Mouse (Mus musculus): Measurements from ENCODE around the gene Ciz1.

DNA sequence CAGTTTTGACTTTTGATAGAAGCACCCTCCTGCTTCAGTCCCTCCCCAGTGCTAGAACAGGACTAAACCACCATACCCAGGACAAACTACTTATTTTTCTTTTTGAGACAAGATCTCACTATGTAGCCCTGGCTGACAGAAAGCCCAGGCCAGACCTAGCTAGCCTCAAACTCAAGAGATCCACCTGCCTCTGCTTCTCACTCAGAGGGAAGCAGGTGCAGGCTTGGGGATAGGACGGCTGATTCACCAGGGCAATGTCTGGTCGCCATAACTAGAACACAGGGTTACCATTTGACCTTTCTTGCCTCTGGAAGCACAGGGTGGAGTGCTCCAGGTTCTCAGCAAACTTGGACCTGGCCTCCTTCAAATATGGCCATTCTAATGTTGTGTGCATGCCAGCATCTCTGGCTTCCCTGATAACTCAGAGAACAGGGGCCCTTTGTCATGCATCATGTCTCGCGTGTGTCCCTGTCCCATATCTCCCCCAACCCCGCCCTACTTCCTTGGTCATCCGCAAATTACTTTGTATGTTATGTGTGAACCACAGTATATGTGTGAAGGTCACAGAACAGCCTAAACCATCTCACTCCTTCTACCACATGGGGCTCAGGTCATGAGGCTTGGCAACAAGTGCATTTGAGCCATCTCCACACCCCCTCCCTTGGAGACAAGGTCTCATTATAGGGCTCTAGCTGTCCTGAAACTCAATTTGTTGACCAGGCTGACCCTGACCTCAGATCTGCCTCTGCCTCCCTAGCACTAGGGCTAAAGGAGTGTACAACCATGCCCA, 60.8 kb downstream of the Ciz1 start:
- no peak for TF ChIP-seq CTCF (IDR thresholded peaks at IDR 0.05; ENCODE audit: borderline replicate concordance, extremely low read depth, insufficient read depth, insufficient read length)
- TF ChIP-seq POLR2A (IDR thresholded peaks at IDR 0.05; ENCODE audit: borderline replicate concordance, extremely low read depth, insufficient read depth, insufficient read length, poor library complexity, severe bottlenecking) = no peak

Data from brain, embryonic 14.5 days (tissue).